Mouse (Mus musculus): ENCODE measurements around the gene Erp27. TPM values are rescaled to one million over a fixed set of nuclear protein-coding genes. Genes with fewer than 3 reads are reported as not detected.

The Erp27 gene
- total and polyA plus RNA-seq, 3 experiments: not detected

DNA sequence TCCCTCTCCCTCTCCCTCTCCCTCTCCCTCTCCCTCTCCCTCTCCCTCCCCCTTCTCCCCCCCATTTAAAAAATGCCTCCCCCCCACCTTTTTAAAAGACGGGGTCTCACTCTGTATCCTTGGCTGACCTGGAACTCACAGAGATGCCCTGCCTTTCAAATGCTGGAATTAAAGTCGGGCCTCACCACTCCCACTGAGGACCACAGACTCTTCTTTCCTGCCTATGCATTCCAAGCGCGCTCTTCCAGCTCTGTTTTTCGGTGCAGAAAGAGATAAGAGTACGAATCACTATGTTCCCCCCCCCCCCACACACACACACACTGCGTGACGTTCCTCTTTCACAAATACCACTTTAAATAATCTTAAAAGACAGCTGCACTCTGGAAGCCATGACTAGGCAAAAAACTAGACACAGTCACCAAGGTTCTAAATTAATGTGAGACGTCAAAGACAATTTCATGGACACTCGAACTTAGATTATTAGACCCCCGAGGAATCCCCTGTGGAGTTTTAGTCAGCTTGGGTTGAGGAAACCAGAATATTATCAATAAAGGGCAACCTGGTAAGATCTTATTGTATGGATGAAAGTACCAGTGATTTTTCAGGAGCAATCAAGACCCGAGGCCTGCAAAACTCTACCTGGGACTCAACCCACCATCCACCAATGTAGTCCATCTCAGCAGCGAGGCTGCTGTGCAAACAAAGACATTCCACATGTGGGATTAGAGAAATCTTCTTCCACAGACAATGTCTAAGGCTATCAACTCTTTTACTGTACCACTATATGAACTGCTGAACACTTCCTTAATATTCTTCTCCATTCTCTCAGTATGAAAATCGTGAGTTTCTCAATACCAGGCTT is 17.6 kb upstream of the Erp27 start:
- DNase-seq: no peak

GRCm38 (mm10) chr6:136938331-136939126 is 16.5 kb upstream of the Erp27 start:
- peak; percentile 39 for DNase-seq

- DNase-seq: no peak
These were observed 15.1 kb upstream of the Erp27 start for GRCm38 (mm10) chr6:136937117-136937516.

- DNase-seq: no peak
These were observed 14.4 kb upstream of the Erp27 start for GRCm38 (mm10) chr6:136936361-136936760.

DNA sequence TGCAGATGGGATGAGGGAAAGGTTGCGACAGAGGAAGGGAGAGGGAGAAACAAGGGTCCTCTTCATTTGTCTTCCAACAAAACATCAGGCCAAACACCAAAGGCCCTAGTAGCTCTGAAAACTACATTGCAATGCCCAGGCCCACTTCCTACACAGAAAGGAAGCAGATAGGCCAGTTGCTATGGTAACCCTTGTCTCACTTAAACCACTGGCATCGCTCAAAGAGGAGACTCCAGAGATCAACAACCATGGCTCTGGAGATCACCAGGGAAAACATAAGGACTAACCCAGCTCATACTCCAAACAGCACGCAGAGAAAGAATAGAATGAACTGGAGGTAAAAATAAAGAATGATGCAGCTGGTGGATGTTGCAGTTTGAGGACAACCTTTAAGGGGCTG is 13.3 kb upstream of the Erp27 start:
- DNase-seq: no peak

GRCm38 (mm10) chr6:136934068-136934467 is 12.1 kb upstream of the Erp27 start:
- no peak for DNase-seq

DNA sequence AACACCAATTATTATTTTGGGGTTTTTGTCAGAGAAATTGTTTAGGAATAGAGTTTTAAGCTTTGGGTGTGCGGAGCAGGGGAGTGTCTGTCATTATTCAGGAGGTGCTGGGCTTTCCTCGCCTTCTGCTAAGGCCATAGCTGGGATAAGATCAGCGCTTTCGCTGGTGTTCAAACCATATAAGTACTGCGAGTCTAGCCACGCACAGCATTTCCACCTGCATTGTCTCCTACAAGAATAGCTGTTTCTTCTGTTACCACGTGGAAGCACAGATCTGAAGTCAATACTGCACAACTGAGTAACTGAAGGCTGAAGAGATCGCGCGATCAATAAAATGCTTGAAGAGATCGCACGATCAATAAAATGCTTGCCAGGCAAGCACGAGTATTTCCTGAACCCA is 9.3 kb upstream of the Erp27 start:
- DNase-seq: no peak

DNA sequence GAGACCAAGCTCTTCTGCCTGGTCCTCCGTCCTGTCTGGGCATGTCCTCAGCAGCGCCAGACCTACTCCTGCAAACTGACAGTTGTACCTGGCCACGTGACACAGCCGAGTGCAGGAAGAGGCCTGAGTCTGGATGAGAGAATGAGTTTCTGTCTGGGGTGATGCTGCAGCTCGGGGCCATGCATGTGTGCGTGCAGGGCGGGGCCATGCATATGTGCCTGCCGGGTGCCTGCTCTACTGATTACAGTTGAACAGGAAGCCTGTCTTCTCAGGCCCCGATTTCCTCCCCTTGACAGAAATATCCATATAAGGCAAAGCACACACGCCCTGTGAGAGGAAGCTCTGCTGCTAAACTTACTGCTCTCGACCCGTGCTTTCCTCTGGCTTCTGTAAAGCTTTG is 8.7 kb upstream of the Erp27 start:
- peak; percentile 45 for DNase-seq

DNA sequence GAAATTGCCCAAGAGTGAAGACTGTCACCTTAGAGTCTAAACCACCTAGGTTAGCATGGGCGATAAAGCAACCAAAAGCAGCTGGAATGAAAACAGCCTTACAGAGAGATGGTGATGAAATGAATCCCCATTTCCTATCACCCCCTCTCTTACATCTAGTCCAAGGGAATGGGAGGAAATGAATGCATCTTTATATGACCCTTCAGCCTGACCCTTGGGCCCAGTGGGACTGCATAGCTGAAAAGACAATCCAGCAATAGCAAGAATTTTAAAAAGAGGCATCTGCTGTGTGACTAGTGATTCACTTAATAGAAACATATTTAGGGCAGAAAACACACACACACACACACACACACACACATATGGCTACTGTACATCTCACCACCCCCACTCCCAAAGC is 5.6 kb upstream of the Erp27 start:
- no peak for DNase-seq

DNA sequence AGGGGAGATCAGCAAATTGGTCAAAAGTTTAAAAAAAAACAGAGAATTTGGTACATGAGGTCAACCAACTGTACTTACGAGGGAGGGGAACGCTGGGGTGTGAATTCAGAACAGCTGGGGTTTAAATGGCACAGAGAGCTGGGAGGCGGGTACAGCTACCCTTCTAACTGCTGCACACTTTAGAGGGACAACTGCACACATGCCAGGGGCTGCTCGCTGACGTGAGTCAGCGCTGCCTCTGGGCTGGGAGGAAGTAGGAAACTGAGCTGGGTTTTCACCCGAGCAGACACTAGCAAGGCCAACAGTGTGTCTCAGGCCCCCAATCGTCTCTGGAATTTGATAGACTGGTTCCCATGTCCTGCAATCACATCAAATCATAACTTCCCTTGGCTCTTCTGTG is 3.1 kb upstream of the Erp27 start:
- no peak for DNase-seq

GRCm38 (mm10) chr6:136923532-136923931 is 1.6 kb upstream of the Erp27 start, which contains the start of gene Pde6h:
Gene Pde6h (plus strand): TSS chr6:136923832.
- DNase-seq: no peak

DNA sequence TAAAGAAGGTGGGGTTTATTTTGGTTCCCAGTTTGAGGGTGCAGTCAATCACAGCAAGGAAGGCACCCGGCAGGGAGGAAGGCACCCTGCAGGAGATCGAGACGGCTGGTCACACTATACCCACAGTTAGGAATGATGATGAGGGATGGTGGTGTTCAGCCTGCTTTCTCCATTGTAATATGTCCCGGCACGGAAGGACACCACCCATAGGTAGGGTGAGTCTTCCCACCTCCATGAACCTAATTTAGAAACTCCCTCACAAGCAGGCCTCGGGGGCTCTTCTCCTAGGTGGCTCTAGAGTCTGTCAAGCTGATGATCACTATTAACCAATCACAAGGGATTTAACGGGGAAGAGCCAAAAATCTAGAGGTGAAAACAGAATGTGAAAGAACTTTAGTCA is 891 bp upstream of the Erp27 start:
- DNase-seq: no peak

DNA sequence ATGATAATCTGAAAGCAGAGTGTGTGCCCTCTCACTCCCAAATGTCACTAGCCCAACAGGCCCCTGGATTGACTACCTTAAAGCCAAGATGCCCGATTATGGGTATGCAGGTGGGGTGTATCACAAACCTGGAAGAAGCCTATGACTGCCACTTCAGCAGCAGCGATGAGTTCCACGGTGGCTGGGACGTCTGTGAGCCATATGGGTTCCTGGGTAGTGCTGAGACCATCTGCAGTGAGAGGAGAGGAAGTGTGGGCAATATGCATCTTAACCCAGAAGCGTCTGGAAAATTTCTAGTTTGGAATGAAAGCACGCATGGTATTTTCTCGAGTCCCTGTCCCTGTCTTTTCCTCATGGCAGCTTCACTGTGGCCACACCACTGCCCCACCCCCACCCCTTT is 379 bp downstream of the Erp27 start:
- DNase-seq: no peak

DNA sequence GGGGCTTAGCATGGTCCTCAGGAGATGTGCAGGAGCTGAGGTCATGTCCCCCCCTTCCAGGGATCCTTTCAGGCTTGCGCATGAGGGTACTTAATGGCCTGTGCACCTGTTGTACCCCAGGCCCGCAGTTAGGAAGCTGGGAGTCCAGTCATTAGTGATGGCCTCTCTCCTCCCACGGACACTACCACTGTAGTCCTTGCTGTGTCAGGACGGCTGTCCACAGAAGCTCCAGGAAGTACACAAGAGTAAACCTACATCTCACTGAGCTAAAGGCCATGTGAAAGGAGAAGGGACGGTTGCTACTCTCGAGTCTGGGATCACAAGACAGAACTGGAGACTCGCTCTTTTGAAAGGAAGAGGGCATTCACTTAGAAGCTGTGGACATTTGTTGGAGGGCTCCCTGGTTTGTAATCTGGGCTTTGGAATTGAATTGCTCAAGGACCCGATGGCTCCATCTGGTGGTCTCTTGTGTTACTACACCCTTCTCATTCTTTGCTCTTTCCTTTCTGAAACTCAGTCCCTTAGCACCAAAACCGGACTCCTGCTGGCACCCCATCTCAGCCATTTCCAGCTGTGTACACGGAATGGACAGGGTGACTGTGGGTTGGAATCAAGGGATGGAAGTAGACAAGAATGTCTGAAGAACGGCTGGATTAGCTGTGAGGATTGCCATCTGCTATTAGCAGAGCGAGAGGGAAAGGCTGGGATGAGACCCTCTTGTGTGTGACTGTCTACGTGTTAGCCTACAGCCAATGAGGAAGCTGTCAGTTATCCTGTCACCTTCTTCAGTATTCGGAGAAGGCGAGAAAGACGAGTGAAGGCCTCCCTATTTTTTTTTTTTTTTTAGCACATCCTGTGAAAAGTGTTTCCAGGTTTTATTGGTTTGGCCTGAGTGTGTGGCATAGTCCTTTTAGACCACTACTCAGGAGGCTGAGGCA is 1.4 kb downstream of the Erp27 start:
- peak; percentile 62 for DNase-seq

DNA sequence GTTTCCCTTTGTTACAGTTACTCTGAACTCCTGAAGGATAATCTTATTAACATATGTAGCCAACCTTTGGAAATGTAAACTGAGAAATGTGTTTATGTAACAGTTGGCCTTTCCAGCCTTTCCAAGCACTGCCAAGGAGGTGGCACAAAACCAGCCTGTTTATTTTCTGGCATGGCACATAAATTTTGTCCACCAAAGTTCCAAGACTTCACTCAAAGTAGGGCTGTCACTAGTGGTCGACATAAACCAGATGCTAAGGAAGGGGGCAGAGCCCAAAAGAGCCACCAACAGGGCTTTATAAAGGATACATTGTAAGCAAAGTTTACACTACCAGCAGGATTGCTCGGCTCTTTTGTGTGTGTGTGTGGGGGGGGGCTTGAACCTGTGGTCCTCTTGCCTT is 4.1 kb downstream of the Erp27 start:
- DNase-seq: no peak

DNA sequence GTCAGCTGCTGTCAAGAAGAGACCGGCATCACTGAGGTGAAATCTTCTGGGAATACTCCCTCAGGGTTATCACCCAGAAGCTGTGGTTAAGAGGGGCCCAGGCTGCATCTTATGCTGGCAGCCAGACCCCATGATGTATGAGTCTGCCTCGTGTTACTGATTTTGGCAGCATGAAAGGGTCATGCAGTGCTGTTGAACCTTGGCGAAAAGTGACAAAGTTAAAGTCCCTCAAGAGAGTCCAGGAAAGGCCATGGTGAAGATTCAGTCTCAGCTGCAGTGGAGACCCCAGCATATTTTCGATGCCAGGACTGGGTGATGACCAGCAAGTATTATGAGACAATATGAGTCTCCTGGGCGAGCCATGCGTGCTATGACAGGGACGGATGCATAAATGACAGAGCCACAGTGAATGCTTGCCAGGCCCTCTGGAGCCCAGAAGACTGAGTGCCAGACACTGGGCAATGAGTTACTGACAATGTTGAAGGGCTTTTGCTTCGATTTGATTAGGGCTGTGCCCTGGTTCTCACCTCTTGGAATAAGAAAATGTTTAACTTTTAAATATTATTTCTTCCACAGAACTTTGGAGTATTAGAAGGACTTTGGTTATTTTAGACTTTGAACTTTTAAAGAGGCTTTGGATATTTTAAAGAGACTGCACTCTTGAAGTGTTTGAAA is 6.1 kb downstream of the Erp27 start:
- DNase-seq: no peak

- no peak for DNase-seq
These were observed 7.7 kb downstream of the Erp27 start for GRCm38 (mm10) chr6:136914234-136914633.

DNA sequence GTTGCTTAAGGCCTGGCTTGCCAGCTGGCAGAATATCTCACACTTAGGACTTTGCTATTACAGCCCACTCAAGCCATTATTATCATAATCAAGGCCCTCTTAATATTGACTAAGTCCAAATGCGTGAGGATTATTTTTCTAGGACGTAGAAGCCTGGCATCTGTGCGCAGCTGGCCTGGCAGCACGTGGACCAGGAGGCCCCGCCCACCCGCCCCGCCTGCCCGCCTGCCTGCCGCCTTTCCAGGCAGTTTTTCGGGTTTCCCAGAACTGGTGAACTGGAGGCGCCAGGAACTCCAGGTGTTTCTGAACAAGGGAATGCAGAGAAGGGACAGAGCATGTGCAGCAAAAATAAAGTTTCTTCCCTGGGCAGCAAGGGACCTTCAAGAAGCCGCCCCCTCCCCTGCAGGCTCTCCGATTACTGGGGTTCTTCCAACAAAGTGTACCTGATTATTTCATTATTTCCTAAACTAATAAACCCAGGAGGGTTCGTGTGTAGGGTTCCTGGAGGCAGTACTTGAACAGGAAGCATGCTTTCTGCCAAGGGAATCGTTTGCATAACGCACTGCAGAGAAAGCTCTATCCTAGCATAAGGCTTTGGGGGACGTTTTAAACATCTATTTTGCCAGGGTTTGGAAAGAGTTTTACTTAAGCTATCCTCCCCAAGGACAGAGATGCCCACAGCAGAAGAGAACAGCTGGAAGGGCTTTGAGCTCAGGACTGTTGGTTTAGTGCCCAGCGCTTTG is 8.4 kb downstream of the Erp27 start:
- DNase-seq: peak; percentile 44

DNA sequence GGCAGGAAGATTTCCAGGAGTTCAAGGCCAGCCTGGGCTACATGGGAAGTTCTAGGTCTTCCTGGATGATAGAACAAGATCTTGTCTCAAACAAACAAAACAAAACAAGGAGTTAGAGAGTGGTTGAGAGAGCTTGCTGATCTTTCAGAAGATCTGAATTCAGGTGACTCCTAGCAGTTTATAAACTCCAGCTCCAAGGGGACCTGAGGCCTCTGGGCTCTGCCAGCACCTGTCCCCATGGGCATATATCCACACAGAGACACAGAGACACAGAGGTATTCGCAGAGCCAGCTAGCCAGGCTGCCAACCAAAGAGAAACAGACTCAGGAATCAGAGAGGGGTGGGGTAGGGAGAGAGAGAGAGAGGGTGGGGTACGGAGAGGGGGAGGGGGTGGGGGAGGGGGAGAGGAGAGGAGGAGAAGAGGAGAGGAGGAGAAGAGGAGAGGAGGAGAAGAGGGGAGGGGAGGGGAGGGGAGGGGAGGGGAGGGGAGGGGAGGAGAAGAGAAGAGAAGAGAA is 9.2 kb downstream of the Erp27 start:
- DNase-seq: no peak

DNA sequence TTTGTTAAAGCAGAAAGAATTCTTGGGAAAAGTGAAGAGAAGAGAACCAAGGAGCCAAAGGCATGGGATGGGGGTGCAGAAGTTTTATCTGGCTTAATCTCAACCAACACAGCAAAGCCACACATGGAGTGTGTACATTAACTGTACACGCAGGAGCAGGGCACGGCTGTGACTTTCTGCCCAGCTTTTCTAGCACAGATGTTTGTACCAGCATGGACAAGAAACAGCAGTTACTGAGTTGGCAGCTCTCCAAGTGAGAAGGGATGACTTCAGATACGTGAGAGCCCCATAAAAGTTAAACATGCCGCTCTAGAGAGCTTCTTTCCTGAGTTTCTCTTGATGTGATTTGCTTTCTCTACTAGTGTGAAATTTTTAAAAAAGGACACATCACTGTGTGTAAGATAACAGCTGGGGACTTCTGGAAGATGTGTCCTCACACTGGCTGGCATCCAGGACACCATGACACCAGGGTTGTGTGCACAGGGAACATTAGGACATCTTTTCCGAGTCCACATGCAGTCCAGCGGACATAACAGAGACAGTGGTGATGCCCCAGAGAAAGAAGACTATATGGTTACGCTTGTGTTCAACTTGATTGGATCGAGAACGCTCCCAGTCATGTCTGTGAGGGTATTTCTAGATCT is 11.6 kb downstream of the Erp27 start:
- DNase-seq: no peak

Measured in adrenal gland, adult 2 months (tissue).